Mouse (Mus musculus): ENCODE results near the gene Stxbp1. TPM values are rescaled to one million over a fixed set of nuclear protein-coding genes. Genes with fewer than 3 reads are reported as not detected.

The Stxbp1 gene
- polyA plus RNA-seq, 1 experiment = 8.2 TPM

GRCm38 (mm10) chr2:32788581-32788980, 58.5 kb downstream of the Stxbp1 start:
- DNase-seq (ENCODE audit: low read depth) = no peak

GRCm38 (mm10) chr2:32787176-32787575, 59.9 kb downstream of the Stxbp1 start:
- DNase-seq (ENCODE audit: low read depth) = no peak

- no peak for DNase-seq (ENCODE audit: low read depth)
Measured at GRCm38 (mm10) chr2:32784048-32784681, 62.9 kb downstream of the Stxbp1 start, which contains the start of gene Cfap157. Gene Cfap157, minus strand, starts transcription at chr2:32784428.

- no peak for DNase-seq (ENCODE audit: low read depth)
Measured at GRCm38 (mm10) chr2:32781710-32782109, 65.3 kb downstream of the Stxbp1 start.

- no peak for DNase-seq (ENCODE audit: low read depth)
Measured at GRCm38 (mm10) chr2:32779714-32780113, 67.3 kb downstream of the Stxbp1 start.

GRCm38 (mm10) chr2:32779131-32779530, 67.9 kb downstream of the Stxbp1 start:
- no peak for DNase-seq (ENCODE audit: low read depth)

GRCm38 (mm10) chr2:32778081-32778480, 69.0 kb downstream of the Stxbp1 start:
- no peak for DNase-seq (ENCODE audit: low read depth)

- DNase-seq (ENCODE audit: low read depth) = no peak
Measured at GRCm38 (mm10) chr2:32776192-32776591, 70.9 kb downstream of the Stxbp1 start.

GRCm38 (mm10) chr2:32775359-32776074, 71.5 kb downstream of the Stxbp1 start, which contains the start of the genes Ttc16 and Ptrh1:
Gene Ttc16, minus strand, starts transcription at chr2:32775633.
Gene Ptrh1, plus strand, starts transcription at chr2:32775786.
- DNase-seq (ENCODE audit: low read depth) = peak; percentile 69

GRCm38 (mm10) chr2:32772626-32773279, 74.3 kb downstream of the Stxbp1 start:
- no peak for DNase-seq (ENCODE audit: low read depth)

- no peak for DNase-seq (ENCODE audit: low read depth)
Measured at GRCm38 (mm10) chr2:32771886-32772285, 75.2 kb downstream of the Stxbp1 start.

GRCm38 (mm10) chr2:32769327-32770085, 77.5 kb downstream of the Stxbp1 start:
- DNase-seq (ENCODE audit: low read depth) = no peak

GRCm38 (mm10) chr2:32768661-32769285, 78.3 kb downstream of the Stxbp1 start:
- DNase-seq (ENCODE audit: low read depth) = no peak

GRCm38 (mm10) chr2:32767241-32767640, 79.8 kb downstream of the Stxbp1 start:
- DNase-seq (ENCODE audit: low read depth) = no peak

GRCm38 (mm10) chr2:32763353-32763752, 83.7 kb downstream of the Stxbp1 start:
- no peak for DNase-seq (ENCODE audit: low read depth)

- DNase-seq (ENCODE audit: low read depth) = no peak
Measured at GRCm38 (mm10) chr2:32761859-32762258, 85.2 kb downstream of the Stxbp1 start.

- DNase-seq (ENCODE audit: low read depth) = no peak
Measured at GRCm38 (mm10) chr2:32761361-32761760, 85.7 kb downstream of the Stxbp1 start.

- DNase-seq (ENCODE audit: low read depth) = no peak
Measured at GRCm38 (mm10) chr2:32759001-32759400, 88.0 kb downstream of the Stxbp1 start.

- no peak for DNase-seq (ENCODE audit: low read depth)
Measured at GRCm38 (mm10) chr2:32758503-32758902, 88.5 kb downstream of the Stxbp1 start.

GRCm38 (mm10) chr2:32757056-32757845, 89.8 kb downstream of the Stxbp1 start, which contains the start of gene Tor2a:
Gene Tor2a, plus strand, starts transcription at chr2:32757234.
- DNase-seq (ENCODE audit: low read depth) = peak; percentile 68

- no peak for DNase-seq (ENCODE audit: low read depth)
Measured at GRCm38 (mm10) chr2:32756674-32757055, 90.4 kb downstream of the Stxbp1 start.
